Mouse (Mus musculus) T-helper 2 cell (primary cell): ENCODE data around the gene Dnmt3b.
"Not testable (repeated sequence)": the region's sequence is repeated elsewhere in the genome, so short reads cannot be mapped to it uniquely, and the experiment has no call there.

Source experiments
- in situ Hi-C: fragments of 300-600 bp; cut with MboI, MseI; formaldehyde crosslinking; loops from one replicate; pipeline ENCODE4 v1.15.1; 2025; ENCODE audit warnings: high pct_unique_total_duplicates

Dnmt3b gene

GRCm38 (mm10) chr2:153633259-153633658 is 16.0 kb upstream of the Dnmt3b start:
- in situ Hi-C loops, result no loop called here

- in situ Hi-C loops, result no loop called here
Observed at GRCm38 (mm10) chr2:153638977-153639680, 10.1 kb upstream of the Dnmt3b start.

GRCm38 (mm10) chr2:153642496-153642895 is 6.8 kb upstream of the Dnmt3b start:
- in situ Hi-C loops, result no loop called here

GRCm38 (mm10) chr2:153642999-153643398 is 6.3 kb upstream of the Dnmt3b start:
- in situ Hi-C loops, result no loop called here

GRCm38 (mm10) chr2:153648773-153649297 is 415 bp upstream of the Dnmt3b start:
- in situ Hi-C loops, result no loop called here

- in situ Hi-C loops, result no loop called here
Observed at GRCm38 (mm10) chr2:153650014-153650687, 901 bp downstream of the Dnmt3b start.

- in situ Hi-C loops, result no loop called here
Observed at GRCm38 (mm10) chr2:153651681-153652080, 2.4 kb downstream of the Dnmt3b start.

GRCm38 (mm10) chr2:153657659-153658058 is 8.4 kb downstream of the Dnmt3b start:
- in situ Hi-C loops, result not testable (repeated sequence)

- in situ Hi-C loops, result no loop called here
Observed at GRCm38 (mm10) chr2:153660616-153661015, 11.4 kb downstream of the Dnmt3b start.

- in situ Hi-C loops, result no loop called here
Observed at GRCm38 (mm10) chr2:153665401-153665800, 16.2 kb downstream of the Dnmt3b start.

- in situ Hi-C loops, result no loop called here
Observed at GRCm38 (mm10) chr2:153668754-153669376, 19.6 kb downstream of the Dnmt3b start.

- in situ Hi-C loops, result loop anchor here (5.0 to 10.0 kb wide), 2 partner anchors 47 to 265 kb away; partner anchors contain the start of gene Bpifb4
Observed at GRCm38 (mm10) chr2:153670111-153670510, 20.9 kb downstream of the Dnmt3b start.

- in situ Hi-C loops, result loop anchor here (5.0 to 10.0 kb wide), 2 partner anchors 45 to 262 kb away; partner anchors contain the start of gene Bpifb4
Observed at GRCm38 (mm10) chr2:153672619-153673018, 23.4 kb downstream of the Dnmt3b start.

GRCm38 (mm10) chr2:153675364-153675763 is 26.1 kb downstream of the Dnmt3b start:
- in situ Hi-C loops, result loop anchor here (10.0 kb wide), 1 partner anchor 259 kb away; the partner anchor contains the start of gene Bpifb4

GRCm38 (mm10) chr2:153676944-153677343 is 27.7 kb downstream of the Dnmt3b start:
- in situ Hi-C loops, result loop anchor here (10.0 kb wide), 1 partner anchor 258 kb away; the partner anchor contains the start of gene Bpifb4

- in situ Hi-C loops, result loop anchor here (10.0 kb wide), 1 partner anchor 257 kb away; the partner anchor contains the start of gene Bpifb4
Observed at GRCm38 (mm10) chr2:153677550-153677949, 28.3 kb downstream of the Dnmt3b start.

- in situ Hi-C loops, result loop anchor here (10.0 kb wide), 1 partner anchor 255 kb away; the partner anchor contains the start of gene Bpifb4
Observed at GRCm38 (mm10) chr2:153679959-153680358, 30.7 kb downstream of the Dnmt3b start.

GRCm38 (mm10) chr2:153693413-153693812 is 44.2 kb downstream of the Dnmt3b start:
- in situ Hi-C loops, result not testable (repeated sequence)

- in situ Hi-C loops, result no loop called here
Observed at GRCm38 (mm10) chr2:153694462-153695085, 45.3 kb downstream of the Dnmt3b start.

GRCm38 (mm10) chr2:153696352-153696751 is 47.1 kb downstream of the Dnmt3b start, which contains the start of gene Dnmt3c:
Gene Dnmt3c, plus strand, starts transcription at chr2:153696652.
- in situ Hi-C loops, result no loop called here

- in situ Hi-C loops, result no loop called here
Observed at GRCm38 (mm10) chr2:153703389-153703788, 54.1 kb downstream of the Dnmt3b start.
